Mouse (Mus musculus) liver, postnatal 0 days (tissue): ENCODE data around the gene Cyp11a1. TPM values are rescaled to one million over a fixed set of nuclear protein-coding genes. Genes with fewer than 3 reads are reported as not detected.

Experiments
- ATAC-seq: fragments of 200-750 bp; cut with Nextera tagmentation; 2 replicates; pipeline ENCODE4 v1.8.0; 2017; ENCODE audit warnings: mild to moderate bottlenecking, moderate library complexity
- DNase-seq: peaks from one replicate; pipeline ENCODE4 v3.0.0-alpha.2; 2016
- H3K27ac ChIP-seq: fragments of 300-500 bp; sonication (generic); 2 replicates; pipeline ENCODE4 v1.5.1; 2014; ENCODE audit warnings: antibody characterized with exemption, moderate library complexity, mild to moderate bottlenecking, low read depth
- H3K27me3 ChIP-seq: fragments of 300-500 bp; sonication (generic); 2 replicates; pipeline ENCODE4 v1.6.1; 2014; ENCODE audit warnings: low read length, control low read depth, mixed read lengths; ENCODE audit not compliant: insufficient read depth
- H3K36me3 ChIP-seq: fragments of 300-500 bp; sonication (generic); replicated peaks from 2 replicates; pipeline ENCODE4 v1.6.1; 2014; ENCODE audit warnings: mild to moderate bottlenecking, control low read depth, low read length, moderate library complexity, mixed read lengths; ENCODE audit not compliant: insufficient read depth
- H3K4me1 ChIP-seq: fragments of 300-500 bp; sonication (generic); 2 replicates; pipeline ENCODE4 v1.6.1; 2014; ENCODE audit warnings: antibody characterized with exemption, mild to moderate bottlenecking, control low read depth; ENCODE audit not compliant: insufficient read depth
- H3K4me2 ChIP-seq: fragments of 300-500 bp; sonication (generic); 2 replicates; pipeline ENCODE4 v1.6.1; 2014; ENCODE audit warnings: low read depth, mild to moderate bottlenecking, low read length, moderate library complexity, mixed read lengths
- H3K4me3 ChIP-seq: fragments of 300-500 bp; sonication (generic); 2 replicates; pipeline ENCODE4 v1.5.1; 2014; ENCODE audit warnings: low read depth, low read length
- H3K9ac ChIP-seq: fragments of 300-500 bp; sonication (generic); replicated peaks from 2 replicates; pipeline ENCODE4 v1.6.1; 2014; ENCODE audit warnings: mild to moderate bottlenecking, moderate library complexity
- H3K9me3 ChIP-seq: fragments of 300-500 bp; sonication (generic); 2 replicates; pipeline ENCODE4 v1.6.1; 2016; ENCODE audit warnings: mild to moderate bottlenecking, control low read depth, low read length, mixed read lengths
- CTCF ChIP-seq: sonication (generic); IDR thresholded peaks from 2 replicates; pipeline ENCODE4 v1.5.1; 2016; ENCODE audit warnings: antibody characterized with exemption, low read depth
- EP300 ChIP-seq: IDR thresholded peaks from 2 replicates; pipeline ENCODE4 v1.6.1; 2016; ENCODE audit warnings: antibody characterized with exemption, low read depth, mild to moderate bottlenecking
- WGBS: fragments of 180-500 bp; shearing (Covaris S2); extraction: QIAGEN DNeasy Blood & Tissue Kit; methylation state at CpG from one replicate; pipeline ENCODE4 v1.1.7; 2014; ENCODE audit not compliant: insufficient replicate concordance; 5-methylcytosine and 5-hydroxymethylcytosine counted together
- polyA plus RNA-seq: library from polyadenylated mRNA; unstranded; fragments of >200 nt; fragmentation: Nextera tagmentation; extraction: Ambion mirVana; gene quantifications from 2 replicates; pipeline ENCODE4 v1.2.1, GENCODE M21; 2015

The Cyp11a1 gene
- polyA plus RNA-seq, 1 experiment from 2014 or later, result 0.51 TPM

DNA sequence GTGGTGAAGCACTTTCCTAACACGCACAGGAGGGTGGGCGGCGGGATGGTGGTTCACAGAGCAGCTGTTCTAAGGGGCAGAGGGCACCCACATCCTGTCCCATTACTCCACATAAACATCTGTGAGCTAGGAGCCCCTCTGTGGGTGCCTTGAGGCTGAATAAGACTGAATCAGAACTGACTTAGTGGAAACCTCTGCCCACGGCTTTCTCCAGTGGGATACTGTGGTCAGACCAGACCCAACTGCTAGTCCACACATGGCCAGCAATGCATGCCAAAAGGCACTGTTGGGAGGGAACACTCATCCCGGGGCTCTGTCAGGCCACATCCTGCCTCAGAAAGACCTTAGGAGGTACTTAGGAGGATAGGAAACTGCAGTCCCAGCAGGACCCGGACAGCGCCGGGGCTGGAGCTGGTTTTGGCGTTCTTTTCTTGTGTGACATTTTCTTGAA, 34.0 kb upstream of the Cyp11a1 start:
- ATAC-seq (peak; percentile 14; the same call in 1 of the 2 replicates), DNase-seq (no peak)
- no peaks in the 10 kb centered on the region for H3K9me3 ChIP-seq
- WGBS, result 44% methylated on average over 9 of the region's 9 CpGs
- TF ChIP-seq CTCF (no peak), EP300 (no peak)
- H3K27ac ChIP-seq, result 0 out of 2 replicates have a peak overlapping the region, but pooled peaks have one; percentile 40
- H3K4me1 ChIP-seq, result peaks cover 29% of the 10 kb centered on the region
- no peaks in the 10 kb centered on the region for H3K27me3 ChIP-seq
- H3K9ac ChIP-seq, result no peak overlapping the region
- no peak overlapping the region for H3K4me3 ChIP-seq
- no peaks in the 10 kb centered on the region for H3K36me3 ChIP-seq
- H3K4me2 ChIP-seq, result no peak overlapping the region

DNA sequence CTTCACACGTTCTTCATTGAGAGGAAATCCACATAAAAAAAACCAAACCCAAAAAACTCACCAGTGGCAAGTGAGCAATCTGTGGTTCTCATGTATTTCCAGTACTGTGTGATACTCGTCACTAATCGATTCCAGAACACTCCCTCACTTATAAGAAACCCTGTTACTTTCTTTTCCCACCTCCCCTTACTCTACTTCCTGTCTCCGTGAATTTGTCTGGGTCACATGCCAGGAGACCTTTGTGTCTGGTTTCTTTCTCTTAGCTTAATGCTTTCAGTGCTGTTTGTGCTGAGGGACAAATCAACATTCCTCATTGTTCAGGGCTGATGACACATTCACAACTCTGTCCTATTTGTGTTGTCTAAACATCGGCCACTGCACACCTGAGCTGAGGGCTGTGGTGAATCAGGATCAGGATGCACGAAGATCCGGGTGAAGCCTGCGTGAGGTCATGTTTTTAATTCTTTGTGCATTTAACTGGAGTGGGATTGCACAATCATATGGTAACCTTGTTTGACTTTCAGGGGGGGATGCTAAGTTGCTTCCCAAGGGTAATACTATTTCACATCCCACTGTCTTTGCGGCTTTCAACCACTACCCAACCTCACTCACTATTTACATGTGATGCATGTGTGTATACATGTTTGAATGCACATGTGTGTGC, 33.3 kb upstream of the Cyp11a1 start:
- peak; percentile 38; the same call in 1 of the 2 replicates for ATAC-seq
- no peak for TF ChIP-seq CTCF
- TF ChIP-seq EP300, result no peak
- DNase-seq, result no peak
- no peak overlapping the region; the same call in 1 of the 2 replicates for H3K27ac ChIP-seq
- H3K36me3 ChIP-seq, result no peaks in the 10 kb centered on the region
- no peaks in the 10 kb centered on the region for H3K27me3 ChIP-seq
- no peak overlapping the region for H3K4me3 ChIP-seq
- H3K9ac ChIP-seq, result no peak overlapping the region
- peaks cover 29% of the 10 kb centered on the region for H3K4me1 ChIP-seq
- no peak overlapping the region for H3K4me2 ChIP-seq
- WGBS, result 43% methylated on average over 9 of the region's 9 CpGs
- no peaks in the 10 kb centered on the region for H3K9me3 ChIP-seq

DNA sequence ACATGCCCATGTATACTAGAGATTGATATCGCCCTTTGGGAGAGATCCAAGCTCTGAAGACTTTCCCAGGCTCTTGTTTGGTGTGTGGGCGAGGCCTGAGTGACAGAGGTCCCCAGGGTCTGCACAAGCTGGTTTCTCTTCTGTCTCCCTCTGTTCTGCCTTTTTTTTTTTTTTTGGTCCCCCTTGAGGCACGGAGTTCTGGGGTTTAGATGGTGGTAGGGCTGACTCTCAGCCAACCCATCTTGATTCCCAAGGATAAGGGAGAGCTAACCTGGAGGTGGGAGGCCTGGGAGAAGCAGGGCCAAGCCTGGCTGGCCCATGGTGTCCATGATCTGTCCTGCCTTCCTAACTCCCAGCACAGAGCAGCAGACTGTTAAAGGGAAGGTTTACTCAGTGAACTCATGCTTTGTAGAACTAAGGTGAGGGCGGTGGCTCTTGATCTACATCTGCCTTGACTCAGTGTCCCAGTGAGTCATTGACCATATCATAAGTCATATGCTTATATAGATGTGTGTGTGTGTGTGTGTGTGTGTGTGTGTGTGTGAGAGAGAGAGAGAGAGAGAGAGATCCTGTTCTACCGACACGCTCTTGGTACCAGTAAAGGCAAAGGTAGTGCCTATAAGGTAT, 32.7 kb upstream of the Cyp11a1 start:
- no peak overlapping the region for H3K27ac ChIP-seq
- peaks cover 25% of the 10 kb centered on the region for H3K4me1 ChIP-seq
- H3K4me2 ChIP-seq, result no peak overlapping the region
- no peak for DNase-seq
- 74% methylated on average over 6 of the region's 6 CpGs for WGBS
- H3K27me3 ChIP-seq, result no peaks in the 10 kb centered on the region
- no peak for ATAC-seq
- H3K4me3 ChIP-seq, result no peak overlapping the region
- no peak overlapping the region for H3K9ac ChIP-seq
- H3K9me3 ChIP-seq, result no peaks in the 10 kb centered on the region
- no peaks in the 10 kb centered on the region for H3K36me3 ChIP-seq
- TF ChIP-seq CTCF (no peak), EP300 (no peak)

DNA sequence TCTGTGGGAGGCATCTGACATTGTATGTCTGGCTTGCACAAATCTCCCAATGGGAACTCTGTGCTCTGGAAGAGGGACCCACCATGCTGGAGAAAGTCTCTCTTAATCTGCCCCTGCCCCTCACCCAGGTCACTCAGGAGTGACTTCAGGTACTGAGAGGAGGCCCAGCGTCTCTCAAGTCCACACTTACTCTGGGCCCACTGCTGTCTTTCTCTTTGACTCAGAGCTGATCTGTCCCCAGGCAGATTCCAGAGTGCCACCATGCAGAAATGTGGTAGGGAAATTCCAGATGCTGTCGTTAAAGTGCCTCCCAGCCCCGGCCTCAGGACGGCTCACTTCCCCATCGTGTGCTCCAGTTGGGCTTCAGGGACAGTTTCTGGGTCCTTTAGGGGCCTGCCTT, 32.0 kb upstream of the Cyp11a1 start:
- H3K36me3 ChIP-seq, result no peaks in the 10 kb centered on the region
- DNase-seq (no peak), ATAC-seq (no peak)
- H3K27ac ChIP-seq, result no peak overlapping the region
- H3K4me1 ChIP-seq, result peaks cover 20% of the 10 kb centered on the region
- WGBS, result 60% methylated on average over 5 of the region's 5 CpGs
- no peak overlapping the region for H3K9ac ChIP-seq
- no peak for TF ChIP-seq EP300
- TF ChIP-seq CTCF, result no peak
- H3K27me3 ChIP-seq, result no peaks in the 10 kb centered on the region
- H3K9me3 ChIP-seq, result no peaks in the 10 kb centered on the region
- H3K4me3 ChIP-seq, result no peak overlapping the region
- no peak overlapping the region for H3K4me2 ChIP-seq

DNA sequence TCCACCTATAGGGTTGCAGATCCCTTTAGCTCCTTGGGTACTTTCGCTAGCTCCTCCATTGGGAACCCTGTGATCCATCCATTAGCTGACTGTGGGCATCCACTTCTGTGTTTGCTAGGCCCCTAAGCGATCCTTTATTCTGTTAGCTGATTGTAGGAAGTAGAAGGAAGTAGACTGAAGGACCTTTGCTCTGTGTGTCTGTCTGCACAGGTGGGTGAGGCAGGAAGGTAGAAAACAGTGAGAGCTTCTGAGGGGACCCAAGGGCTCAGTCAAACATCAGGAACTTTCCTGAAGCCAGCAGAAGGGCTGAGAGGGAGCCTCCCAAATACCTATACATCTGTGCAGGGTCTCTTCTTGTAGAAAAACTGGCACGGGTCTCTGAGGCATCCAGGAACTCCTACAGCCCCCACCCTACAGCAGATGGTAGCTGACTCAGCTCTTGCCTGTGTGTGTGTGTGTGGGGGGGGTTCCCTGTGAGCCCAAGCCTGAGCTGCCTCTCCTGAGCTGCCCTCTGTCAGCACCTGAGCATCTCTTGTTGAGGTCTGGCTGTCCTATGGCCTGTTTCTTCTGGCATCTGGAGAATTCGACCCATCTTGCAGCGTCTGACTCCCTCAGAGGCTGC, 30.9 kb upstream of the Cyp11a1 start:
- ATAC-seq (no peak), DNase-seq (no peak)

DNA sequence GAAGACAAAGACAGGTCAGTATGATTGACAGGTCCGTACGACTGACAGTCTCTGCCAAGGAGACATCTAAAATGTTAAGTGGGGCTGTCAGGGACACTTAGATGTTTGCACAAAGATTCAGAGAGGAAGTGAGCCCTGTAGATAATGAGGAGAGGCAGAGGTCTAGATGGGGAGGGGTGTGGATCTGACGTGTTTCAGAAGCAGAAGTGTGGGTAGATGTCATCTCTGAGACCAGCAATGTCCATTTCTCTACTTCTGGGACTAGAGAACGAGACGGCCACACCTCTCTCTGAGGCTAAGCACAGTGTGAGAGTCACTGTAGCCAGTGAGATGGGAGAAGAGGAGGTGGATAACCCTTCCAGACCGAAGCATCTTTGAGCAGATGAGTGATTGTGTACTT, 28.2 kb upstream of the Cyp11a1 start:
- Histone ChIP-seq H3K27me3 (no peaks in the 10 kb centered on the region), H3K4me3 (no peak overlapping the region), H3K9me3 (no peaks in the 10 kb centered on the region), H3K36me3 (no peaks in the 10 kb centered on the region), H3K9ac (no peak overlapping the region), H3K4me1 (peaks cover 5% of the 10 kb centered on the region), H3K27ac (no peak overlapping the region), H3K4me2 (no peak overlapping the region)
- TF ChIP-seq CTCF (no peak), EP300 (no peak)
- no peak for DNase-seq
- WGBS, result 36% methylated on average over 6 of the region's 6 CpGs
- no peak for ATAC-seq

More for the DNA sequence above, 30.9 kb upstream of the Cyp11a1 start:
- H3K36me3 ChIP-seq, result no peaks in the 10 kb centered on the region
- peaks cover 20% of the 10 kb centered on the region for H3K4me1 ChIP-seq
- no peak for TF ChIP-seq CTCF
- H3K4me2 ChIP-seq, result no peak overlapping the region
- WGBS, result 79% methylated on average over 5 of the region's 5 CpGs
- no peak overlapping the region for H3K27ac ChIP-seq
- no peak overlapping the region for H3K9ac ChIP-seq
- H3K9me3 ChIP-seq, result no peaks in the 10 kb centered on the region
- no peak overlapping the region for H3K4me3 ChIP-seq
- no peaks in the 10 kb centered on the region for H3K27me3 ChIP-seq
